Mouse (Mus musculus) liver, embryonic 16.5 days (tissue): ENCODE measurements around the gene Adamtsl2. TPM values are rescaled to one million over a fixed set of nuclear protein-coding genes. Genes with fewer than 3 reads are reported as not detected.

Experiments
- ATAC-seq: fragments of 200-750 bp; cut with Nextera tagmentation; 2 replicates; pipeline ENCODE4 v1.8.0; 2017; ENCODE audit warnings: low read depth, mild to moderate bottlenecking, moderate number of reproducible peaks, moderate library complexity
- H3K27ac ChIP-seq: fragments of 300-500 bp; sonication (generic); 2 replicates; pipeline ENCODE4 v1.5.1; 2014; ENCODE audit warnings: mild to moderate bottlenecking, low read length
- H3K27me3 ChIP-seq: fragments of 300-500 bp; sonication (generic); 2 replicates; pipeline ENCODE4 v1.6.1; 2014; ENCODE audit warnings: low read depth, low read length, mixed read lengths; ENCODE audit not compliant: control insufficient read depth, insufficient read depth
- H3K36me3 ChIP-seq: fragments of 300-500 bp; sonication (generic); 2 replicates; pipeline ENCODE4 v1.6.1; 2014; ENCODE audit warnings: mild to moderate bottlenecking; ENCODE audit not compliant: control insufficient read depth, insufficient read depth
- H3K4me1 ChIP-seq: fragments of 300-500 bp; sonication (generic); 2 replicates; pipeline ENCODE4 v1.6.1; 2014; ENCODE audit warnings: low read depth, low read length, mixed read lengths; ENCODE audit not compliant: control insufficient read depth
- H3K4me2 ChIP-seq: fragments of 300-500 bp; sonication (generic); 2 replicates; pipeline ENCODE4 v1.6.1; 2014; ENCODE audit warnings: low read depth, low read length, mixed read lengths
- H3K4me3 ChIP-seq: fragments of 300-500 bp; sonication (generic); 2 replicates; pipeline ENCODE4 v1.5.1; 2014; ENCODE audit warnings: low read depth, mild to moderate bottlenecking, low read length
- H3K9ac ChIP-seq: fragments of 300-500 bp; sonication (generic); 2 replicates; pipeline ENCODE4 v1.6.1; 2014; ENCODE audit warnings: low read depth, low read length
- H3K9me3 ChIP-seq: fragments of 300-500 bp; sonication (generic); replicated peaks from 2 replicates; pipeline ENCODE4 v1.6.1; 2016; ENCODE audit warnings: low read length; ENCODE audit not compliant: control insufficient read depth
- WGBS: fragments of 180-500 bp; shearing (Covaris S2); extraction: QIAGEN DNeasy Blood & Tissue Kit; methylation state at CpG from one replicate; pipeline ENCODE4 v1.1.7; 2014; ENCODE audit not compliant: insufficient replicate concordance; 5-methylcytosine and 5-hydroxymethylcytosine counted together
- polyA plus RNA-seq: library from polyadenylated mRNA; unstranded; fragments of >200 nt; fragmentation: Nextera tagmentation; extraction: Ambion mirVana; gene quantifications from 2 replicates; pipeline ENCODE4 v1.2.1, GENCODE M21; 2015

Adamtsl2 gene
- polyA plus RNA-seq, 1 experiment from 2014 or later = 0.76 TPM

DNA sequence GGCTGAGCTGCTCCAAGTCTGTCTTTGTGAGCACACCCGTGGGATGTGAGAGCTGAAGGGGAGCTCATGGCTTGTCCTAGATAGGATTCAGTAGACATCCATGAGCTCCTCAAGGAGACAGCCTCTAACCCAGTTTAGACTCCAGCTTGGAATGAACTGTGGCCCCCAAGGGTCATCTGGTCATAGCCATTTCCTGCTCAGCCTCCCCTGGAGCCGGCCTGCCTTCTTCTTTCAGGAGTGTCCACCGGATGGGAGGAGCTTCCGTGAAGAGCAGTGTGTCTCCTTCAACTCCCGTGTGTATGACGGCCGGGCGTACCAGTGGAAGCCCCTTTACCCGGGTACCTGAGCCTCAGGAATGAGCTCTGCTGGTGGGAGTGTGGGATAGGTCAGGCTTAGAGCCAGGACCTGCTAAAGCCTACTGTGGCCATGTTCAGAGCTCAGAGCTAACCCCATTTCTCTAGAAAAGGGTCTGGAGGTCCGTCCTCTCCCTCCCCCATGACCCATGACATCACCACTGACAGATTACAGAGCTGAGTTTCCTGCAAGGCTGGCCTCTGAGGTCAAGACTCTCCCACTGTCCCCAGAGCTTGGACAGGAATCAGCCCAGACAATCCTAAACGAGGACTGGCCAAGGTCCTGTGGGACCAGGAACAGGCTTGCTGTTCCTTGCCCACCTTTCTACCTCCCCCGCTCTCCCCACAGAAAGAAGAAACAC, 4.7 kb downstream of the Adamtsl2 start:
- H3K9ac ChIP-seq = no peak overlapping the region
- H3K27me3 ChIP-seq = no peaks in the 10 kb centered on the region; the same call in 1 of the 2 replicates
- H3K9me3 ChIP-seq = no peaks in the 10 kb centered on the region
- H3K4me3 ChIP-seq = no peak overlapping the region
- H3K4me2 ChIP-seq = no peak overlapping the region
- 56% methylated on average over 12 of the region's 12 CpGs for WGBS
- ATAC-seq = no peak; the same call in 1 of the 2 replicates
- 0 out of 2 replicates have a peak, but pooled peaks cover 4% of the 10 kb centered on the region for H3K4me1 ChIP-seq
- no peak overlapping the region for H3K27ac ChIP-seq
- no peaks in the 10 kb centered on the region for H3K36me3 ChIP-seq

DNA sequence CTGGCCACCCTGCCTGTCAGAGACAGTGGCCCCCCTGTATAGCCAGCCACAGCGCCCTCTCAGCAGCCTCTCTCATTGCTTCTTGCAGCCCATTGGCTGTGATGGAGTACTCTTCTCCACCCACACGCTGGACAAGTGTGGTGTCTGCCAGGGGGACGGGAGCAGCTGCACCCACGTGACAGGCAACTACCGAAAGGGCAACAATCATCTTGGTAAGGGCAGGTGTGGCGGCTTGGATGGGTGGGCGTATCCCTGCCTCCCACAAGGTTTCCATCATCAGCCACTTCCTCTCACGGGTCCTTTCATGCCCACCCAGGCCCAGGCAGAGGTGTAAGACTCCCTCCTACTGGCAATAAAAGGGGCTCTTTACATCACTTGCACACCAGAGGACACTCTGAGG, 5.8 kb downstream of the Adamtsl2 start:
- no peaks in the 10 kb centered on the region for H3K27me3 ChIP-seq
- 46% methylated on average over 8 of the region's 8 CpGs for WGBS
- no peak overlapping the region for H3K4me3 ChIP-seq
- H3K4me2 ChIP-seq = no peak overlapping the region
- no peak for ATAC-seq
- no peak overlapping the region for H3K9ac ChIP-seq
- H3K27ac ChIP-seq = no peak overlapping the region
- H3K36me3 ChIP-seq = no peaks in the 10 kb centered on the region
- no peaks in the 10 kb centered on the region for H3K4me1 ChIP-seq
- no peaks in the 10 kb centered on the region for H3K9me3 ChIP-seq

DNA sequence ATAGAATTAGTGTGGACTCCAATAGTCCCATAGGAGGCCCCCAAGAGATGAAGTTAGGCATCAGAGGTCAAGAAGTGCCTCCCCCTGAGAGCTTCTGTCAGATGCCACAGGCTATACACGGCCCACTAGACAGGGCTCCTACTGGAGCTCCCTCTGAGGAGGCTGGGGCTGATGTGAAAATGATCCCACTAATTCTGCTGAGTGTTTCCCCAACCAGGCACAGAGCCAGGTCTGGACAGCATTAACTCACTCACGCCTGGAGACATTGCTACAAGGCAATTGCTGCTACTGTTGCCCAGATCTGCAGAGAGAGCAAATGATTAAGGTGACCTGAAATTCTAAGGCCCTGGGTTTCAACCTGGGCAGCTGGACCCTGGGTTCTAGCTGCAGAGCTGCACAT, 6.6 kb downstream of the Adamtsl2 start:
- Histone ChIP-seq H3K4me3 (no peak overlapping the region), H3K36me3 (no peaks in the 10 kb centered on the region), H3K27ac (no peak overlapping the region), H3K4me2 (no peak overlapping the region), H3K27me3 (no peaks in the 10 kb centered on the region), H3K4me1 (no peaks in the 10 kb centered on the region), H3K9me3 (no peaks in the 10 kb centered on the region), H3K9ac (no peak overlapping the region)
- WGBS = 34% methylated on average over 2 of the region's 2 CpGs
- no peak for ATAC-seq

DNA sequence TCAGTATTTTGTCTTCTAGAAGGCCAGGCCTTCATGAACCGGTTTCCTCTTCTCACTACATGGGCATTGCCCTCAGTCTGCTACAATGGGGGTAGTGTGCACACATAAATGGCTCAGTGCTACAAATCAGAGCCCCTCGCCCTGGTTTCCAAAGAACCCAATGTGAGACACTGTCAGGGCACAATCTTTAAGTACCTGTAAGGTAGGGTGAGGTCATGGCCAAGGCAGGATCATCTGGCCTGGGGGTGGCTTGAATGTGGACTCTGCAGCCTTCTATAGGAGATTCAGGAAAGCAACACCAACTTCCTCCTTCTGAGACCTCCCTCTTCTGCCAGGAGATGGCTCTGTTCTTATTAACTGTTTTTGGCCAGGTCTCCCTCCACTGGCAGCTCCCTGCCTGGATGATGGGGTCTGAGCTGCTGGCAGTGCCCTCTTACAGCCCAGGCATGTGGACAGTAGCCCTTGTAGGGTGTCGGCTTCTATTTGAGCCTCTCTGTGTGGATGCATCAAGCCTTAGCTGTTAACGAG, 7.4 kb downstream of the Adamtsl2 start:
- no peak for ATAC-seq

DNA sequence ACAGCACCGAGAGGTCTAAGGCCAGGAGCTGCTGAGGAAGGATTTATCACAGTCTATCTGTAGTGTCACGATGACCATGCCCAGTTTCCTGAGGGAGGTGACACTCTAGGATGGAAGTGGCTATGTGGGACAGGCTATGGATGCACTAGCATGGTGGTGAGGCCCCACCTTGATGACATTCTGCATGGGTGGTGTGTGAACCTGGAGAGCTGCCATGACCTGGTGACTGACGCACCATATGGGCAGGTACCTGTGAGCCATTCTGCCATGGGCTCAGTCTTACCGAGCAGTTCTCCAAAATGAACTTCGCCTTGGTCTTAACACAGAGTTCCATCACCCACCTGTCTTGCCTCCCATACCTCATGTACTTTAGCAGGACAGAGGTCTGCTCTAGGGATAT, 8.4 kb downstream of the Adamtsl2 start:
- no peaks in the 10 kb centered on the region for H3K9me3 ChIP-seq
- 68% methylated on average over 5 of the region's 5 CpGs for WGBS

More for the DNA sequence above, 7.4 kb downstream of the Adamtsl2 start:
- H3K4me2 ChIP-seq = no peak overlapping the region
- H3K4me3 ChIP-seq = no peak overlapping the region
- WGBS = 49% methylated on average over 4 of the region's 4 CpGs
- no peaks in the 10 kb centered on the region for H3K4me1 ChIP-seq
- no peaks in the 10 kb centered on the region for H3K36me3 ChIP-seq
- H3K9me3 ChIP-seq = no peaks in the 10 kb centered on the region
- H3K27ac ChIP-seq = no peak overlapping the region
- H3K9ac ChIP-seq = no peak overlapping the region
- H3K27me3 ChIP-seq = no peaks in the 10 kb centered on the region

DNA sequence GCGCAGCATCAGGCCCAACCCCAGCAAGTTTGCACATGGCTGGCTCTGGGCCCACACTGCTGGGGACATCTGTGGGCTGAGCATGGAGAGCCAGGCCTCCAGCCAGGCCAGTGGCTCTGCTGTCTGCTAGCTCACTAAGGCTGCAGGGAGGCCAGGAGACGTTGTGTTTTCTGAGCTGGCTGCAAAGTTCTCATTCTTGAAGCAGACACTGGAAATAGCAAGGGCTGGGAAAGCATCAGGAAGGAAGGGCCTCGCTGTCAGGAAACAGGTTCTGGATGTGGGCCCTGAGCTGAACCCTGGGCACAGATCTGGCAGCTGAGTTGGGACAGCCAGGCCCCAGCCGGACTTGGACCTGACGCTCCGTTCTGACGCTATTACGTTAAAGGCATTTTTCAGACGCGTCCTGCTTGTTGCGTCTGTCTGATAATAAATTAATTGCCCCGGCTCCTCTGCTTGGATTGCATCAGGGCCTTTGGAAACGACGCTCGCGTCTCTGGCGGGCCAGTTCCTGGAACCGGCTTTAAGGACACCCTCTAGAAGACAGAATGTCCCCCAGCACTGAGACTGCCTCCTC, 9.0 kb downstream of the Adamtsl2 start:
- Histone ChIP-seq H3K9me3 (no peaks in the 10 kb centered on the region), H3K9ac (no peak overlapping the region), H3K27me3 (no peaks in the 10 kb centered on the region), H3K36me3 (no peaks in the 10 kb centered on the region), H3K4me1 (no peaks in the 10 kb centered on the region), H3K27ac (no peak overlapping the region), H3K4me2 (no peak overlapping the region), H3K4me3 (no peak overlapping the region)
- 36% methylated on average over 18 of the region's 18 CpGs for WGBS
- peak; percentile 39; the same call in 1 of the 2 replicates for ATAC-seq

More for the DNA sequence above, 8.4 kb downstream of the Adamtsl2 start:
- no peak overlapping the region for H3K4me3 ChIP-seq
- no peak overlapping the region for H3K4me2 ChIP-seq
- H3K9ac ChIP-seq = no peak overlapping the region
- no peaks in the 10 kb centered on the region for H3K27me3 ChIP-seq
- H3K4me1 ChIP-seq = no peaks in the 10 kb centered on the region
- no peaks in the 10 kb centered on the region for H3K36me3 ChIP-seq
- ATAC-seq = no peak
- H3K27ac ChIP-seq = no peak overlapping the region

DNA sequence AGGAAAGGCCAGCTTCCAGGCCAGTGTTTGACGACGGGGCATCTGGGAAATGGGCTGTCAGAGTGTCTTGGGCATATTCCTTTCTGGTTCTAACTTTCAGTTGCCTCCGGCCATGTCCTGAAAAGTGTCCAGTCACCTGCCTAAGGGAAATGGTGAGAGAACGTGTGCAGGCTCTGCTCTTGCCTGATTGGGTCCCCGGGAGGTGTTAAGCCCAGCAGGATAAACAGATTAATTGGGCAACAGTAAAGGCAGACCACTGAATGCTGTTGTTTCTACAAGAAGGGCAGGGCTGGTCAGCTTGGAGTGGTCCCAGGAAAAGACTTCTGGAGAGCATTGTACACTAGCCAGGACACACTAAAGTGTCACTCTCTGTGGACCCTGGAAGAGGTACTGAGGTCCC, 9.5 kb downstream of the Adamtsl2 start:
- WGBS = 44% methylated on average over 5 of the region's 5 CpGs
- no peak overlapping the region for H3K27ac ChIP-seq

DNA sequence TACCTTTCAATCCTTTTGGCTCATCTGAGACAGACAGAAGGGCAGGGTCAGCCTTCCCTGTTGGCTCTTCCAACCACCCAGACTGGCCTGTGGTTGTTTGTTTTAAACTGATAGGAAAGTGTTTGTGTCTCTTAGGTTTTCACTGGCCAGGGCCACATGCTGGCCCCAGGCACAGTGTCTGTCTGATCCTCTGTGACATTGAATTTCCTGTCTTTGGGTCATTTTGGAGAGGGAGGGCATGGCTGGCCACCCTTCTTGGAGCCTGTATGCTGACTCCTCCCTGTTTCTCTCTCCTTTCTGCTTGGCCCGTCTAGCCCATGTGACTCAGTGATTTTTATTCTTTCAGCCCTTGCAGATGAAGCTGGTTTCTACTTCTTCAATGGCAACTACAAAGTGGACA, 10.1 kb downstream of the Adamtsl2 start:
- H3K36me3 ChIP-seq = no peaks in the 10 kb centered on the region
- H3K4me3 ChIP-seq = no peak overlapping the region
- no peaks in the 10 kb centered on the region for H3K27me3 ChIP-seq
- H3K9me3 ChIP-seq = no peaks in the 10 kb centered on the region
- H3K4me1 ChIP-seq = no peaks in the 10 kb centered on the region
- WGBS = 47% methylated on average over 1 of the region's 1 CpGs
- H3K4me2 ChIP-seq = no peak overlapping the region
- ATAC-seq = no peak
- no peak overlapping the region for H3K9ac ChIP-seq
- no peak overlapping the region for H3K27ac ChIP-seq

More for the DNA sequence above, 9.5 kb downstream of the Adamtsl2 start:
- no peaks in the 10 kb centered on the region for H3K4me1 ChIP-seq
- H3K9ac ChIP-seq = no peak overlapping the region
- no peak overlapping the region for H3K4me3 ChIP-seq
- no peak for ATAC-seq
- no peaks in the 10 kb centered on the region for H3K9me3 ChIP-seq
- H3K36me3 ChIP-seq = no peaks in the 10 kb centered on the region
- no peaks in the 10 kb centered on the region for H3K27me3 ChIP-seq
- H3K4me2 ChIP-seq = no peak overlapping the region

DNA sequence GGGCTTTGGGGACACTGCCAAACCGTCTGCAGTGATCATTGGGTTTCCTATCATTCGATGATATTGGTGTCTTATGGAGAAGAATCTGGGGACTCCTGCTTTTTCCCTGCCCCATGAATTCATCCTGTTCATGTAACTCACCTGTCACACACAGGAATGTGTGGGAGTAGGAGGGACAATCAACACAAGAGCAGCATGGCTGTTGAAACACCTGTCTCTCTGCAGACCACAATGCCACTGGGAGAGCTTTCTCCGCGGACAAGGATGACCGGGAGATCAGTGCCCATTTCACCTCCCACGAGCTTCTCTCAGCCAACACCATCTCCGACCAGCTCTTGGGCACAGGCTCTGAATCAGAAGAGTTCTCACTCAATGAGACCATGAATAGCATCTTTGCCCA, 16.0 kb downstream of the Adamtsl2 start:
- Histone ChIP-seq H3K36me3 (no peaks in the 10 kb centered on the region), H3K4me3 (no peak overlapping the region), H3K4me2 (no peak overlapping the region), H3K9ac (no peak overlapping the region), H3K27me3 (no peaks in the 10 kb centered on the region), H3K27ac (no peak overlapping the region), H3K9me3 (no peaks in the 10 kb centered on the region), H3K4me1 (no peaks in the 10 kb centered on the region)
- ATAC-seq = no peak
- WGBS = 75% methylated on average over 7 of the region's 7 CpGs
